Mouse (Mus musculus) lung, postnatal 0 days (tissue): ENCODE measurements around the gene Ube2i.

Source experiments
- CTCF ChIP-seq: IDR thresholded peaks from 2 replicates; pipeline ENCODE4 v1.5.1; 2016; ENCODE audit warnings: antibody characterized with exemption, mild to moderate bottlenecking
- EP300 ChIP-seq: IDR thresholded peaks from 2 replicates; pipeline ENCODE4 v1.6.1; 2016; ENCODE audit warnings: antibody characterized with exemption, mild to moderate bottlenecking, control low read depth

DNA sequence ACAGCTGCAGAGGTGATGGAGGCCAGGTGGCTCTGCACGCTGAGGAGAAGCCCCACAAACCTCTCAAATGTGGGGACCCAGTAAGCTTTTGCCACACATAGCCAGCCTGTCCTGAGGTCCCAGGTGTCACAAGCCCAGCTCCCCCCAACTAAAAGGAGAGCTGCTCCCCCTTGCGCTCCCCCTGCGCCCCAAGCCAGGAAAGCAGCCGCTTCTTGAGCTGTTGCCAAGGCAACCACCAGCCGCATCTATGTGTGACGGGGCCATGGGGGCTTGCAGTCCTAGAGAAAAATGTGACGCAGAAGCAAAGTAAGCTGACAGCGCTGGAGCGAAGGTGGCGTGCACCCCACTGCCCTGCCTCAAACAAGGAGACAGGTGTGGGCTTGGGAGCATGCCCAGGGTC, 20.7 kb downstream of the Ube2i start:
- TF ChIP-seq EP300, result no peak
- TF ChIP-seq CTCF, result no peak
